Mouse (Mus musculus): ENCODE measurements around the gene Rnf39. TPM values are rescaled to one million over a fixed set of nuclear protein-coding genes. Genes with fewer than 3 reads are reported as not detected.

The Rnf39 gene
- total and polyA plus RNA-seq, 3 experiments: 0.18 TPM; not detected in 2

- Histone ChIP-seq H3K4me3 (ENCODE audit: control insufficient read depth in 1 of 2, insufficient read depth in 1 of 2, low read depth in 2 of 2, low read length in 2 of 2) (no peak overlapping the region), H3K36me3 (ENCODE audit: control insufficient read depth in 1 of 2, insufficient read depth in 2 of 2, low read length in 2 of 2) (peaks cover 0 to 14% of the 10 kb centered on the region in 2 experiments; a peak in 2 of 4 replicates), H3K27ac (ENCODE audit: control insufficient read depth, low read depth, low read length) (no peak overlapping the region), H3K27me3 (ENCODE audit: control insufficient read depth in 1 of 2, insufficient read depth in 2 of 2, low read length in 2 of 2) (no peaks in the 10 kb centered on the region; a peak in 2 of 4 replicates), H3K4me1 (ENCODE audit: control insufficient read depth in 1 of 2, insufficient read depth in 2 of 2, low read length in 2 of 2) (peaks cover 0 to 12% of the 10 kb centered on the region in 2 experiments; a peak in 2 of 4 replicates), H3K9ac (ENCODE audit: control insufficient read depth, low read depth, low read length, poor library complexity, severe bottlenecking) (no peak overlapping the region), H3K9me3 (replicated peaks; ENCODE audit: insufficient read depth, low read length) (no peaks in the 10 kb centered on the region), H3K79me2 (ENCODE audit: control insufficient read depth, insufficient read depth, low read length, poor library complexity) (no peaks in the 10 kb centered on the region)
- peak; percentile 57 for DNase-seq (ENCODE audit: low read depth, low spot score)
- no peak for TF ChIP-seq GATA1 (IDR thresholded peaks at IDR 0.05; ENCODE audit: low read depth, low read length)
- no peak for TF ChIP-seq POLR2AphosphoS2 (IDR thresholded peaks at IDR 0.05; ENCODE audit: low read length)
- no peak for TF ChIP-seq ZMIZ1 (IDR thresholded peaks at IDR 0.05; ENCODE audit: low read depth, low read length)
- TF ChIP-seq USF1 (IDR thresholded peaks at IDR 0.05; ENCODE audit: low read depth, low read length): no peak
- no peak for TF ChIP-seq MEF2A (IDR thresholded peaks at IDR 0.05; ENCODE audit: extremely low read depth, insufficient replicate concordance, low read depth, low read length, poor library complexity, severe bottlenecking)
- no peak for TF ChIP-seq ZKSCAN1 (IDR thresholded peaks at IDR 0.05; ENCODE audit: low read depth, low read length)
- peak; percentile 29 to 59 (median 55); a peak in 5 of 6 replicates for TF ChIP-seq CTCF (IDR thresholded peaks at IDR 0.05 in 2 of 3, conservative IDR thresholded peaks at IDR 0.05 in 1 of 3; ENCODE audit: control insufficient read depth in 1 of 3, insufficient read depth in 1 of 3, low read depth in 2 of 3, low read length in 3 of 3, poor library complexity in 1 of 3, severe bottlenecking in 1 of 3)
- peak; percentile 39 for TF ChIP-seq RAD21 (IDR thresholded peaks at IDR 0.05; ENCODE audit: low read depth, low read length)
- no peak for TF ChIP-seq UBTF (IDR thresholded peaks at IDR 0.05; ENCODE audit: borderline replicate concordance, insufficient read depth, low read depth, low read length)
- no peak for TF ChIP-seq CHD2 (IDR thresholded peaks at IDR 0.05; ENCODE audit: low read length)
- peak; percentile 63 for TF ChIP-seq SMC3 (IDR thresholded peaks at IDR 0.05; ENCODE audit: low read depth, low read length)
- TF ChIP-seq EP300 (IDR thresholded peaks at IDR 0.05; ENCODE audit: low read depth in 1 of 2, low read length in 2 of 2): no peak
- no peak for TF ChIP-seq BHLHE40 (IDR thresholded peaks at IDR 0.05; ENCODE audit: borderline replicate concordance, low read depth, low read length)
- no peak for TF ChIP-seq NELFE (IDR thresholded peaks at IDR 0.05; ENCODE audit: low read depth, low read length)
- no peak for TF ChIP-seq TBP (IDR thresholded peaks at IDR 0.05; ENCODE audit: low read depth, low read length)
- no peak for TF ChIP-seq KAT2A (conservative IDR thresholded peaks at IDR 0.05; ENCODE audit: low read depth, low read length)
- TF ChIP-seq ZC3H11A (IDR thresholded peaks at IDR 0.05; ENCODE audit: low read depth, low read length): 0 out of 2 replicates have a peak, but pooled peaks have one; percentile 11
- peak; percentile 25; the same call in 1 of the 2 replicates for TF ChIP-seq ZNF384 (IDR thresholded peaks at IDR 0.05; ENCODE audit: low read depth, low read length)
These were observed 46.1 kb upstream of the Rnf39 start for GRCm38 (mm10) chr17:36896583-36896982.

- no peaks in the 10 kb centered on the region for H3K9me3 ChIP-seq (replicated peaks; ENCODE audit: insufficient read depth, low read length)
- no peaks in the 10 kb centered on the region for H3K79me2 ChIP-seq (ENCODE audit: control insufficient read depth, insufficient read depth, low read length, poor library complexity)
- peaks cover 0 to 14% of the 10 kb centered on the region in 2 experiments; a peak in 2 of 4 replicates for H3K36me3 ChIP-seq (ENCODE audit: control insufficient read depth in 1 of 2, insufficient read depth in 2 of 2, low read length in 2 of 2)
- no peak overlapping the region for H3K9ac ChIP-seq (ENCODE audit: control insufficient read depth, low read depth, low read length, poor library complexity, severe bottlenecking)
- no peaks in the 10 kb centered on the region; a peak in 2 of 4 replicates for H3K27me3 ChIP-seq (ENCODE audit: control insufficient read depth in 1 of 2, insufficient read depth in 2 of 2, low read length in 2 of 2)
- no peak overlapping the region for H3K27ac ChIP-seq (ENCODE audit: control insufficient read depth, low read depth, low read length)
- no peak overlapping the region for H3K4me3 ChIP-seq (ENCODE audit: control insufficient read depth in 1 of 2, insufficient read depth in 1 of 2, low read depth in 2 of 2, low read length in 2 of 2)
- TF ChIP-seq ETS1 (IDR thresholded peaks at IDR 0.05; ENCODE audit: low read depth, low read length) (no peak), USF2 (IDR thresholded peaks at IDR 0.05; ENCODE audit: borderline replicate concordance in 1 of 2, insufficient read depth in 1 of 2, low read depth in 1 of 2, low read length in 2 of 2) (no peak), MYB (IDR thresholded peaks at IDR 0.05; ENCODE audit: low read depth, low read length) (no peak), NELFE (IDR thresholded peaks at IDR 0.05; ENCODE audit: low read depth, low read length) (no peak), TBP (IDR thresholded peaks at IDR 0.05; ENCODE audit: low read depth, low read length) (no peak), HCFC1 (IDR thresholded peaks at IDR 0.05; ENCODE audit: low read depth, low read length) (no peak), GABPA (IDR thresholded peaks at IDR 0.05; ENCODE audit: low read depth, low read length) (no peak), POLR2A (IDR thresholded peaks at IDR 0.05; ENCODE audit: control insufficient read depth in 1 of 2, insufficient read depth in 1 of 2, low read depth in 1 of 2, low read length in 2 of 2, poor library complexity in 1 of 2) (no peak), TCF12 (IDR thresholded peaks at IDR 0.05; ENCODE audit: low read depth, low read length) (no peak), CTCF (IDR thresholded peaks at IDR 0.05 in 2 of 3, conservative IDR thresholded peaks at IDR 0.05 in 1 of 3; ENCODE audit: control insufficient read depth in 1 of 3, insufficient read depth in 1 of 3, low read depth in 2 of 3, low read length in 3 of 3, poor library complexity in 1 of 3, severe bottlenecking in 1 of 3) (no peak), POLR2AphosphoS5 (IDR thresholded peaks at IDR 0.05; ENCODE audit: borderline replicate concordance, low read depth, low read length) (no peak), GATA1 (IDR thresholded peaks at IDR 0.05; ENCODE audit: low read depth, low read length) (no peak), ZKSCAN1 (IDR thresholded peaks at IDR 0.05; ENCODE audit: low read depth, low read length) (no peak)
- peaks cover 0 to 12% of the 10 kb centered on the region in 2 experiments; a peak in 2 of 4 replicates for H3K4me1 ChIP-seq (ENCODE audit: control insufficient read depth in 1 of 2, insufficient read depth in 2 of 2, low read length in 2 of 2)
- DNase-seq (ENCODE audit: low read depth, low spot score): no peak
These were observed 45.7 kb upstream of the Rnf39 start for GRCm38 (mm10) chr17:36897065-36897464.

All from MEL (cell line).